Mouse (Mus musculus) hindbrain, postnatal 0 days (tissue): ENCODE data around the gene Slc44a2. TPM values are rescaled to one million over a fixed set of nuclear protein-coding genes. Genes with fewer than 3 reads are reported as not detected.

Source experiments
- ATAC-seq: fragments of 200-750 bp; cut with Nextera tagmentation; 2 replicates; pipeline ENCODE4 v1.8.0; 2017; ENCODE audit warnings: mild to moderate bottlenecking, moderate TSS enrichment, moderate library complexity
- DNase-seq: peaks from one replicate; pipeline ENCODE4 v3.0.0-alpha.2; 2015; ENCODE audit warnings: low spot score
- H3K27ac ChIP-seq: fragments of 300-500 bp; sonication (generic); 2 replicates; pipeline ENCODE4 v1.5.1; 2014; ENCODE audit warnings: mild to moderate bottlenecking
- H3K27me3 ChIP-seq: fragments of 300-500 bp; sonication (generic); 2 replicates; pipeline ENCODE4 v1.6.1; 2014; ENCODE audit warnings: low read length, mixed read lengths; ENCODE audit not compliant: insufficient read depth
- H3K36me3 ChIP-seq: fragments of 300-500 bp; sonication (generic); 2 replicates; pipeline ENCODE4 v1.6.1; 2014; ENCODE audit warnings: low read length, mixed read lengths; ENCODE audit not compliant: insufficient read depth
- H3K4me1 ChIP-seq: fragments of 300-500 bp; sonication (generic); 2 replicates; pipeline ENCODE4 v1.6.1; 2014; ENCODE audit warnings: antibody characterized with exemption, low read length, mixed read lengths; ENCODE audit not compliant: insufficient read depth
- H3K4me2 ChIP-seq: fragments of 300-500 bp; sonication (generic); 2 replicates; pipeline ENCODE4 v1.6.1; 2014; ENCODE audit warnings: low read depth, mild to moderate bottlenecking, low read length, moderate library complexity, mixed read lengths
- H3K4me3 ChIP-seq: fragments of 300-500 bp; sonication (generic); 2 replicates; pipeline ENCODE4 v1.5.1; 2014; ENCODE audit warnings: low read length
- H3K9ac ChIP-seq: fragments of 300-500 bp; sonication (generic); replicated peaks from 2 replicates; pipeline ENCODE4 v1.6.1; 2014; ENCODE audit warnings: mild to moderate bottlenecking, low read length, moderate library complexity, mixed read lengths
- H3K9me3 ChIP-seq: fragments of 300-500 bp; sonication (generic); 2 replicates; pipeline ENCODE4 v1.6.1; 2016; ENCODE audit warnings: low read length, mixed read lengths
- CTCF ChIP-seq: IDR thresholded peaks from 2 replicates; pipeline ENCODE4 v1.5.1; 2016; ENCODE audit warnings: antibody characterized with exemption, control low read depth, low read depth
- WGBS: fragments of 180-500 bp; shearing (Covaris S2); extraction: QIAGEN DNeasy Blood & Tissue Kit; methylation state at CpG from one replicate; pipeline ENCODE4 v1.1.7; 2014; 5-methylcytosine and 5-hydroxymethylcytosine counted together
- polyA plus RNA-seq: library from polyadenylated mRNA; unstranded; fragments of >200 nt; fragmentation: Nextera tagmentation; extraction: Ambion mirVana; gene quantifications from 2 replicates; pipeline ENCODE4 v1.2.1, GENCODE M21; 2015
- total RNA-seq: library from RNA; depleted of rRNA; stranded (reverse); fragments of >200 nt; gene quantifications from 2 replicates; pipeline ENCODE4 v1.2.3, GENCODE M21; 2014

Gene Slc44a2
- total and polyA plus RNA-seq, 2 experiments from 2014 or later: 52.6 to 68.0 TPM

DNA sequence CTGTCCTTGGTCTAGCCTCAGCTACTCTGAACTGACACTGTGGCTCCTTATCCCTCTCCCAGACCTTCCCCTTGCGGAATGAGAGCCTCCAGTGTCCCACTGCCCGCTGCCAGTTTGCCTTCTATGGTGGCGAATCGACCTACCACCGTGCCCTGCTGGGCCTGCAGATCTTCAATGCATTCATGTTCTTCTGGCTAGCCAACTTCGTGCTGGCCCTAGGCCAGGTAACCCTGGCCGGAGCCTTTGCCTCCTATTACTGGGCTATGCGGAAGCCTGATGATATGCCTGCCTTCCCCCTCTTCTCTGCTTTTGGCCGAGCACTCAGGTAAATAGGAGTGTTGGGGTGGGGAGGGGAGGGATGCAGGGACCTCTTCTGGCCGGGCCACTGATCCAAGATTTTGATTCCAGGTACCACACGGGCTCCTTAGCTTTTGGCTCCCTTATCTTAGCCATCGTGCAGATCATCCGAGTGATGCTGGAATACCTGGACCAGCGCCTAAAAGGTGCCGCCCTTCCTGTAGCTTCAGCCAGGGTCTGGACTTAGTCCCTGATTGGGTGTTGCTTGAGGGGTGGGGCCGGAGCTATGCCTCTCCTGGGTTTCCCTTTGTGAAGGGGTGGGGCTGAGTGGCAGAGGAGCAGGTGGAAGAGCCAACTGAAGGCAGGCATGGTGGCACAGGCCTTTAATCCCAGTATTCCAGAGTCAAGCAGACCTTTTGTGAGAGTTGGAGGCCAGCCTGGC is 26.3 kb downstream of the Slc44a2 start:
- H3K4me1 ChIP-seq: no peaks in the 10 kb centered on the region
- peaks cover 34% of the 10 kb centered on the region for H3K36me3 ChIP-seq
- 67% methylated on average over 16 of the region's 16 CpGs for WGBS
- ATAC-seq (no peak), DNase-seq (no peak)
- no peak overlapping the region for H3K4me3 ChIP-seq
- no peak for TF ChIP-seq CTCF
- H3K4me2 ChIP-seq: no peak overlapping the region
- no peak overlapping the region for H3K27ac ChIP-seq
- no peak overlapping the region for H3K9ac ChIP-seq
- H3K27me3 ChIP-seq: no peaks in the 10 kb centered on the region
- H3K9me3 ChIP-seq: no peaks in the 10 kb centered on the region

DNA sequence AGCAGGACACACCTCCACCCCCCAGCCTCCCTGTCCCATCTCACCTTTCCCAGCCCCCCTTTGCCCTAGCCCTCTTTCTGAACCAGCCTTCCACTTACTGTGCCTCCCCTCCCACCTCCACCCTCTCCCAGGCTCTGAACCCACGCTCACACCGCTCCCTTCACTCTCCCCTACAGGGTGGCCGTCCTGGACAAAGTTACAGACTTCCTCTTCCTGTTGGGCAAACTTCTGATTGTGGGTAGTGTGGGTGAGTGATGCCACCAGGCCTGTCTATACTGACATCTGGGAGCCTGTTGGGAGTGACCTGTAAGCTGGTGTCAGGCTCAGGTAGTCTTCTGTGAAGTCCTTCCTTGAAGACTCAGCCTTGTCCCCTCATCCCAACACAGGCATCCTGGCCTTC is 27.7 kb downstream of the Slc44a2 start:
- 97% methylated on average over 3 of the region's 3 CpGs for WGBS
- no peak overlapping the region for H3K9ac ChIP-seq
- H3K36me3 ChIP-seq: peaks cover 24% of the 10 kb centered on the region
- TF ChIP-seq CTCF: no peak
- DNase-seq (no peak), ATAC-seq (no peak)
- H3K4me2 ChIP-seq: no peak overlapping the region
- no peak overlapping the region for H3K27ac ChIP-seq
- H3K9me3 ChIP-seq: no peaks in the 10 kb centered on the region
- no peaks in the 10 kb centered on the region for H3K4me1 ChIP-seq
- H3K4me3 ChIP-seq: no peak overlapping the region
- H3K27me3 ChIP-seq: no peaks in the 10 kb centered on the region

DNA sequence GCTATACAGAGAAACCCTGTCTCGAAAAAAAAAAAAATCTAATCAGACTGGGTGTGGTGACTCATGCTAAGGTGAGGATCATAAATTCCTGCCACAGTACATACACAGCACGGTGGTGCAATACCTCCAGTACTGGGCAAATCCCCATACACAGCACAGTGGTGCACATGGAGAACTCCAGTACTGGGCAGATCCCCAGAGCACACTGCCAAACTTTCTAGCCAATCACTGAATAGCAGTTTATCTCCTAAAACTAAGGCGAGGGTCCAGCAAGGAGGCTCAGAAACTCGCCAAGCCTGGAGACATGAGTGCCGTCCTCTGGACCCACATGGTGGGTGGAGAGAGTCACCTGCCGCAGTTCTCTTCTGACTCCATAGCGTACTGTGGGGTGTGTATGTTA is 30.7 kb downstream of the Slc44a2 start:
- Histone ChIP-seq H3K27me3 (no peaks in the 10 kb centered on the region), H3K4me1 (no peaks in the 10 kb centered on the region), H3K9ac (no peak overlapping the region), H3K27ac (no peak overlapping the region), H3K4me3 (no peak overlapping the region), H3K36me3 (peaks cover 22% of the 10 kb centered on the region), H3K9me3 (no peaks in the 10 kb centered on the region), H3K4me2 (no peak overlapping the region)
- no peak for DNase-seq
- ATAC-seq: no peak
- 92% methylated on average over 7 of the region's 7 CpGs for WGBS
- TF ChIP-seq CTCF: no peak

DNA sequence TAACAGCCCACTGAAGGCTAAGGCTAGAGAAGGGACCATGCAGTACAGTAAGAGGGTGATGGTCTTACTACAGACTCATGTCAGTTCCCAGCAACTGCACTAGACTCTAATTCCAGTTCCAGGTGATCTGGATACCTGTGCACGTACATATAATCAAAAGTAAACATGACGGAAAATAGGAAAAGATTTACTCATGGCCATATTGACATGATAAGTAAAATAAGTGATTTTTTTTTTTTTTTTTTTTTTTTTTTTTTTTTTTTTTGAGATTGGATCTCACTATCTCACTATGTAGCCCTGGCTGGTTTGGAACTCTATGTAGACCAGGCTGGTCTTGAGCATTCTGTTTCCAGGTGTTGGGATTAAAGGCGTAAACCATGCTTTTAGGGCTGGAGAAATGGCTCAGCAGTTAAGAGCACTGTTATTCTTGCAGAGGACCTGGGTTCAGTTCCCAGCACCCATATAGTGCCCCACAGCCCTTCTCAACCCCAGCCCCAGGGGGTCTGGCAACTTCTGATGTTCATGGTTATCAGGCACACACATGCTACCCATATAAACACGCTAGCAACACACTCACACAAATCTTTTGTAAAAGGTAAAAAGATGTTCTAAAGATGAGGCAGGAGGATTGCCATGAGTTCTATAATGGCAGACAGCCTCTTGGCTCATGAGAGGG is 31.3 kb downstream of the Slc44a2 start:
- Histone ChIP-seq H3K27me3 (no peaks in the 10 kb centered on the region), H3K36me3 (peaks cover 22% of the 10 kb centered on the region), H3K4me2 (no peak overlapping the region), H3K9me3 (no peaks in the 10 kb centered on the region), H3K4me3 (no peak overlapping the region), H3K9ac (no peak overlapping the region), H3K27ac (no peak overlapping the region), H3K4me1 (no peaks in the 10 kb centered on the region)
- ATAC-seq (no peak), DNase-seq (no peak)
- TF ChIP-seq CTCF: no peak
- WGBS: 93% methylated on average over 4 of the region's 4 CpGs

DNA sequence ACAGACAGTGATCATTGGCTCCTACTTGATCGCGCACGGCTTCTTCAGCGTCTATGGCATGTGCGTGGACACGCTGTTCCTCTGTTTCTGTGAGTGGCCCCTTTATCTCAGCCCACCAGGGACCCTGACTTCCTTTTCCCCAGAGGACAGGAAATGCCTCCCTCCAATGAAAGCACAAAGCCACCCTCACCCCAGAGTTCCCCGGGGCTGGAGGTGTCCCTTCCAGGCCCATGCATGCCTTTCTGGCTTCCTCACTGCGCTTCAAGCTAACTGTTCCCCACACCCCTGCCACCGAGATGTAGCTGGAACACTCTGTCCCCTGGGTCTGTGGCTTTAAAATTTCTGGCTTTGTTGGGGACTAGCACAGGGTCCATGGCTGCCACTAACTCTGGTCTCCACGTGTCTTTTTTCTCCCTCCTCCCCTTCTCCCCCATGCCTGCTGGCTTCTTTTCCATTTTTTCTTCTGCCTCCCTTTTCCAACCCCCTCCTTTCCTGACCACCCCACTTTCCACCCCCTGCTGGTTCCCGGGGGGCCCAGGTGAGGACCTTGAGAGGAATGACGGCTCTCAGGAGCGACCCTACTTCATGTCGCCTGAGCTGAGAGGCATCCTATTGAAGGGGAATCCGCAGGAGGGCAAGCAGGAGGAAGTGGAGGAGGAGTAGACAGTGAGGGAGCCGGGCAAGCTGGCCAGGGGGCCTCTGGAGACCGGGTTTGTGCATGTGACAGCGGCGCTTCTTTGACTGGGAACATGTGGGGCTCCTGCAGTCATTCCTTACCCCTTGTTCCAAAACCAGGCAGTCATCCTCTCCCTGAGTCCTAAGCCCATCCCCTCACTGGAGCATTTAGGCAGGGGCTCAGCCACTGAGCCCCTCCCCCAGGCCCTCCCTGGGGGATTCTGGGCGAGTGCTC is 32.2 kb downstream of the Slc44a2 start:
- H3K27ac ChIP-seq: no peak overlapping the region
- H3K4me3 ChIP-seq: no peak overlapping the region
- no peak for TF ChIP-seq CTCF
- H3K9ac ChIP-seq: no peak overlapping the region
- no peaks in the 10 kb centered on the region for H3K9me3 ChIP-seq
- no peaks in the 10 kb centered on the region for H3K27me3 ChIP-seq
- 40% methylated on average over 20 of the region's 20 CpGs for WGBS
- no peaks in the 10 kb centered on the region for H3K4me1 ChIP-seq
- ATAC-seq: no peak
- peaks cover 22% of the 10 kb centered on the region for H3K36me3 ChIP-seq
- DNase-seq: no peak
- H3K4me2 ChIP-seq: no peak overlapping the region

DNA sequence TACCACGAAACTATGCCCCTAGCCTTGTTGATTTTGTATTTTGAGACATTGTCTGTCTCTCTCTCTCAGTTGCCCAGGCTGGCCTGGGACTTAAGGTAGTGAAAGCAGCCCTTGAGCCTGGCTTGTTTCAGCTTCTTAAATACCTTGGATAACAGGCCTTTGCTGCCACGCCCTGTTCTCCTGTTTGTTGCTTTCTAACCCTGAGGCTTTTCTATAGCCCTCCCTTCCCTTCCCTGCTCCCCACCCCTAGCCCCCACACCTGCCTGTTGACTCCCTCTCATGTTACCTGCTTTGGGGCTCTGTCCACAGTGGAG is 32.8 kb downstream of the Slc44a2 start:
- H3K27ac ChIP-seq: no peak overlapping the region
- no peaks in the 10 kb centered on the region for H3K27me3 ChIP-seq
- H3K4me2 ChIP-seq: no peak overlapping the region
- peaks cover 16% of the 10 kb centered on the region for H3K36me3 ChIP-seq
- 65% methylated on average over 2 of the region's 2 CpGs for WGBS
- H3K4me3 ChIP-seq: no peak overlapping the region
- no peaks in the 10 kb centered on the region for H3K9me3 ChIP-seq
- H3K9ac ChIP-seq: no peak overlapping the region
- ATAC-seq: no peak
- no peaks in the 10 kb centered on the region for H3K4me1 ChIP-seq
- TF ChIP-seq CTCF: no peak
- no peak for DNase-seq
